Mouse (Mus musculus) liver, embryonic 14 days (tissue): Measurements from ENCODE around the gene Slc25a21. TPM values are rescaled to one million over a fixed set of nuclear protein-coding genes. Genes with fewer than 3 reads are reported as not detected.

ENCODE experiments used
- polyA plus RNA-seq: library from polyadenylated mRNA; depleted of rRNA; stranded (reverse); fragments of >200 nt; gene quantifications from 2 replicates; pipeline ENCODE4 v1.2.3, GENCODE M21; 2012; rRNA removed

Gene Slc25a21
- 8.5 and 10.6 TPM in 2 replicates for polyA plus RNA-seq

GRCm38 (mm10) chr12:57197363-57198026 is at the start of gene Slc25a21:
Slc25a21 (minus strand) TSS chr12:57197472.

GRCm38 (mm10) chr12:57230192-57230706 is 33.0 kb upstream of the Slc25a21 start, which contains the start of the genes Prps1l3 and Mipol1:
Prps1l3 (plus strand) TSS chr12:57230412.
Mipol1 (plus strand) TSS chr12:57230427.

GRCm38 (mm10) chr12:56691427-56692079 is 505.7 kb downstream of the Slc25a21 start, which contains the start of gene Pax9:
Pax9 (plus strand) TSS chr12:56691767.

Other genes with a start within 250 kb of the Slc25a21 start
- gene Prps1l3, start 32.9 kb upstream of the Slc25a21 start, polyA plus RNA-seq, result 19.1 and 24.1 TPM in 2 replicates
- 1.6 and 1.7 TPM in 2 replicates for gene Mipol1, start 33.0 kb upstream of the Slc25a21 start, polyA plus RNA-seq